Mouse (Mus musculus) forebrain, embryonic 14.5 days (tissue): Measurements from ENCODE around the gene Tcf7. TPM values are rescaled to one million over a fixed set of nuclear protein-coding genes. Genes with fewer than 3 reads are reported as not detected.

ENCODE experiments used
- ATAC-seq: fragments of 200-750 bp; cut with Nextera tagmentation; 2 replicates; pipeline ENCODE4 v1.8.0; 2017; ENCODE audit warnings: mild to moderate bottlenecking, moderate library complexity
- DNase-seq: peaks from one replicate; pipeline ENCODE4 v3.0.0-alpha.2; 2015; ENCODE audit warnings: low spot score
- H3K27ac ChIP-seq: fragments of 300-500 bp; sonication (generic); 2 replicates; pipeline ENCODE4 v1.5.1; 2014; ENCODE audit warnings: low read depth, mild to moderate bottlenecking, control low read depth, low read length, moderate library complexity
- H3K27me3 ChIP-seq: fragments of 300-500 bp; sonication (generic); replicated peaks from 2 replicates; pipeline ENCODE4 v1.6.1; 2014; ENCODE audit warnings: low read length, control low read depth, mixed read lengths; ENCODE audit not compliant: control insufficient read depth, insufficient read depth
- H3K36me3 ChIP-seq: fragments of 300-500 bp; sonication (generic); 2 replicates; pipeline ENCODE4 v1.6.1; 2014; ENCODE audit warnings: low read length, control low read depth; ENCODE audit not compliant: control insufficient read depth, insufficient read depth
- H3K4me1 ChIP-seq: fragments of 300-500 bp; sonication (generic); 2 replicates; pipeline ENCODE4 v1.6.1; 2014; ENCODE audit warnings: antibody characterized with exemption, low read length, control low read depth; ENCODE audit not compliant: control insufficient read depth, insufficient read depth
- H3K4me2 ChIP-seq: fragments of 300-500 bp; sonication (generic); 2 replicates; pipeline ENCODE4 v1.6.1; 2014; ENCODE audit warnings: mild to moderate bottlenecking, control low read depth, low read length
- H3K4me3 ChIP-seq: fragments of 300-500 bp; sonication (generic); 2 replicates; pipeline ENCODE4 v1.5.1; 2014; ENCODE audit warnings: low read depth, low read length, control low read depth
- H3K9ac ChIP-seq: fragments of 300-500 bp; sonication (generic); 2 replicates; pipeline ENCODE4 v1.6.1; 2014; ENCODE audit warnings: mild to moderate bottlenecking, low read length, control low read depth, moderate library complexity
- H3K9me3 ChIP-seq: fragments of 300-500 bp; sonication (generic); replicated peaks from 2 replicates; pipeline ENCODE4 v1.6.1; 2016; ENCODE audit warnings: low read length, control low read depth, mixed read lengths; ENCODE audit not compliant: control insufficient read depth
- WGBS: fragments of 180-500 bp; shearing (Covaris S2); extraction: QIAGEN DNeasy Blood & Tissue Kit; methylation state at CpG from one replicate; pipeline ENCODE4 v1.1.7; 2014; 5-methylcytosine and 5-hydroxymethylcytosine counted together
- polyA plus RNA-seq: library from polyadenylated mRNA; unstranded; fragments of >200 nt; fragmentation: Nextera tagmentation; extraction: Ambion mirVana; gene quantifications from 2 replicates; pipeline ENCODE4 v1.2.1, GENCODE M21; 2014

The Tcf7 gene
- 2.6 and 4.0 TPM in 2 replicates for polyA plus RNA-seq

GRCm38 (mm10) chr11:52282774-52283595 lies at the start of gene Tcf7:
Gene Tcf7 (minus strand): TSS chr11:52283014.
- Histone ChIP-seq H3K36me3 (no peaks in the 10 kb centered on the region), H3K4me2 (peak within 1 kb of the TSS; percentile 93), H3K4me3 (peak within 1 kb of the TSS; percentile 60), H3K27ac (no peak within 1 kb of the TSS), H3K9ac (peak within 1 kb of the TSS; percentile 69), H3K27me3 (peaks cover 22% of the 10 kb centered on the region; the same call in 1 of the 2 replicates), H3K9me3 (no peaks in the 10 kb centered on the region), H3K4me1 (peaks cover 11% of the 10 kb centered on the region; the same call in 1 of the 2 replicates)
- under 1% methylated on average over 68 of the region's 97 CpGs for WGBS
- DNase-seq (peak; percentile 66), ATAC-seq (peak; percentile 85)

DNA sequence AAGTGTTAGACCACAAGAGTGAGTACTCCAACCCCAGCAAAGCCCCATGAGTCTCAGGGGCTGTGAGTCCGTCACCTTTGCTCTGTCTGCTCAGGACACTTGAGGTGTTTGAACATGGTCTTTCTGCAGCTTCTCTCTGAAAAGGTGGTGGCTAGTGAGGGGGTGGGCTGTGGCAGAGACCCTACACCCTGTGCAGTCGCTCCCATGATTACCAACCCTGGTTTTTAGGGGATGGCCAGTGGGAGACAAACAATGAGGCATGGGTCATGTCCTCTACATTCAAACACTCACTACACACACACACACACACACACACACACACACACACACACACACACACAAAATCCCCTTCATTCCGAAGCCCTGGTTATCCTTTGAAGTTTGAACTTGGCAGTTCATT lies 44.5 kb upstream of the Tcf7 start:
- H3K9me3 ChIP-seq: no peaks in the 10 kb centered on the region
- no peaks in the 10 kb centered on the region for H3K36me3 ChIP-seq
- WGBS: 55% methylated on average over 3 of the region's 3 CpGs
- H3K9ac ChIP-seq: no peak overlapping the region
- no peaks in the 10 kb centered on the region for H3K27me3 ChIP-seq
- ATAC-seq (no peak), DNase-seq (no peak)
- H3K27ac ChIP-seq: no peak overlapping the region
- no peak overlapping the region for H3K4me2 ChIP-seq
- H3K4me1 ChIP-seq: no peaks in the 10 kb centered on the region
- no peak overlapping the region for H3K4me3 ChIP-seq

DNA sequence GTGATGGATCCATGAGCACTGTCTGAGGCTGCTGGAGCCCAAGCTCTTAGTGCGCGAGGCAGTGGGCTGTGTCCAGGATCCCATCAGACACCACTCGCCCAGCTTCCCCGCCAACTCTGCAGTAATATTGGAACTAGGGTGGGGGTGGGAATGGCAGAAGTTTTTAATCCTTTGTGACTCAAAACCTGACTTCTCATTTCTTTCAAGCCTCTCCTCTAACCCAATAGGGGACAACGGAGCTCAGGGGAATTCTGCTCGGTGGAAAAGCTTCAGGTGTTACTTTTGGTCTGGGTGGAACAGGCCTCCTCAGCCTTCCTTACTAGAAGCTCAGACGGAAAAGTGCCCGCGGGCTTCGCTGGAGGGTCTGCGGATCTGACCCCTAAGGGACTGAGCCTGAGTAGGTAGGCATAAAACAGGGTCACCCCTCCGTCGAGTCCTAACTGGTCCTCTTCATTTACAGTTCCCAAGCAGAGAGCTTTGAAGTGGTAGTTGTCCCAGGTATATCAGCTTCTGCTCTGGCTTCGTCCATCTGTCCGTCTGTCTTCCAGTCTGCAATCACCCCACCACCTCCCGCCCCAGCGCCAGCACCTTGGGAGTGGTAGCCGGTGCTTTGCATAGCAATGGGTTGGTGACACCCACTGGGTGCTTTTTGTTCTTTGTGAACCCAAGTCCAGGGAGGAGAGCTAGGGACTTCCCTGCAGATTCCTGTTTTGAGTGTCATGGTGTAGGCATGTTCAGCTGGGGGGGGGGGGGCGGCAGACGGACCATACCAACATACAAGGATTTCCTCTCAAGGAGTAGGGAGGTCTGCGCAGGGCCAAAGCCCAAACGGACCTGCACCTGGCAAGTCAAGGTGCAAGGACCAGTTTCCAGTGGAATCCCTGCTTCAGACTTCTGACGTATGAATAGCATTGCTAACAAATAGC lies 41.9 kb upstream of the Tcf7 start:
- Histone ChIP-seq H3K9me3 (no peaks in the 10 kb centered on the region), H3K27me3 (no peaks in the 10 kb centered on the region), H3K9ac (no peak overlapping the region), H3K4me1 (no peaks in the 10 kb centered on the region), H3K4me3 (no peak overlapping the region), H3K36me3 (no peaks in the 10 kb centered on the region), H3K27ac (no peak overlapping the region), H3K4me2 (no peak overlapping the region)
- no peak for DNase-seq
- WGBS: 59% methylated on average over 23 of the region's 23 CpGs
- no peak for ATAC-seq

- H3K4me1 ChIP-seq: no peaks in the 10 kb centered on the region
- H3K36me3 ChIP-seq: no peaks in the 10 kb centered on the region
- H3K9ac ChIP-seq: no peak overlapping the region
- no peak overlapping the region for H3K27ac ChIP-seq
- 65% methylated on average over 3 of the region's 3 CpGs for WGBS
- H3K4me3 ChIP-seq: no peak overlapping the region
- DNase-seq (no peak), ATAC-seq (no peak)
- H3K27me3 ChIP-seq: no peaks in the 10 kb centered on the region
- H3K4me2 ChIP-seq: no peak overlapping the region
- H3K9me3 ChIP-seq: no peaks in the 10 kb centered on the region
Observed at GRCm38 (mm10) chr11:52321540-52321939, 38.7 kb upstream of the Tcf7 start.

DNA sequence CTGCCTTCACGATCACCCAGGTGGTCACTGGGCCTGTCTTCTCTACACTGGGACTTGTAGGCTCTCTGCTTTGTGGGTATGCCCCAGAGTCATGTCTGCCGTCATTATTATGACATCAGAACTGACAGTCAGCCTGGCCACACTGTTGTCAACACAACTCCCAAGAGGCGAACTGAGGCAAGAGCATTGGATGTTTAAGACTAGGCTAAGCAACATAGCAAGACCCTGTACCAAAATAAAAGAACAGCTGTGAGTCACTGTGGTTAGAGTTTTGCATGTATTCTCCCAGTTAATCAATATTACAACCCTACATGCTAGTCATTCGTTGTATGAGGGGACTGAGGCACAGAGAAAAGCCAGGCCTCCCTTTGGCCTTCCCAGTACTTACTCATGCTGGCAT lies 37.7 kb upstream of the Tcf7 start:
- Histone ChIP-seq H3K36me3 (no peaks in the 10 kb centered on the region), H3K4me2 (no peak overlapping the region), H3K4me3 (no peak overlapping the region), H3K27ac (no peak overlapping the region), H3K4me1 (no peaks in the 10 kb centered on the region), H3K9ac (no peak overlapping the region), H3K9me3 (no peaks in the 10 kb centered on the region), H3K27me3 (no peaks in the 10 kb centered on the region)
- WGBS: 86% methylated on average over 4 of the region's 4 CpGs
- ATAC-seq (no peak), DNase-seq (no peak)

GRCm38 (mm10) chr11:52319664-52320063 lies 36.9 kb upstream of the Tcf7 start:
- Histone ChIP-seq H3K27ac (no peak overlapping the region), H3K9ac (no peak overlapping the region), H3K27me3 (no peaks in the 10 kb centered on the region), H3K4me2 (no peak overlapping the region), H3K9me3 (no peaks in the 10 kb centered on the region), H3K4me1 (no peaks in the 10 kb centered on the region), H3K4me3 (no peak overlapping the region), H3K36me3 (no peaks in the 10 kb centered on the region)
- ATAC-seq (no peak), DNase-seq (no peak)
- WGBS: 80% methylated on average over 4 of the region's 4 CpGs

GRCm38 (mm10) chr11:52318445-52318844 lies 35.6 kb upstream of the Tcf7 start:
- Histone ChIP-seq H3K4me2 (no peak overlapping the region), H3K27ac (no peak overlapping the region), H3K9me3 (no peaks in the 10 kb centered on the region), H3K4me1 (no peaks in the 10 kb centered on the region), H3K4me3 (no peak overlapping the region), H3K27me3 (no peaks in the 10 kb centered on the region), H3K9ac (no peak overlapping the region), H3K36me3 (no peaks in the 10 kb centered on the region)
- DNase-seq (no peak), ATAC-seq (no peak)
- 74% methylated on average over 13 of the region's 13 CpGs for WGBS

DNA sequence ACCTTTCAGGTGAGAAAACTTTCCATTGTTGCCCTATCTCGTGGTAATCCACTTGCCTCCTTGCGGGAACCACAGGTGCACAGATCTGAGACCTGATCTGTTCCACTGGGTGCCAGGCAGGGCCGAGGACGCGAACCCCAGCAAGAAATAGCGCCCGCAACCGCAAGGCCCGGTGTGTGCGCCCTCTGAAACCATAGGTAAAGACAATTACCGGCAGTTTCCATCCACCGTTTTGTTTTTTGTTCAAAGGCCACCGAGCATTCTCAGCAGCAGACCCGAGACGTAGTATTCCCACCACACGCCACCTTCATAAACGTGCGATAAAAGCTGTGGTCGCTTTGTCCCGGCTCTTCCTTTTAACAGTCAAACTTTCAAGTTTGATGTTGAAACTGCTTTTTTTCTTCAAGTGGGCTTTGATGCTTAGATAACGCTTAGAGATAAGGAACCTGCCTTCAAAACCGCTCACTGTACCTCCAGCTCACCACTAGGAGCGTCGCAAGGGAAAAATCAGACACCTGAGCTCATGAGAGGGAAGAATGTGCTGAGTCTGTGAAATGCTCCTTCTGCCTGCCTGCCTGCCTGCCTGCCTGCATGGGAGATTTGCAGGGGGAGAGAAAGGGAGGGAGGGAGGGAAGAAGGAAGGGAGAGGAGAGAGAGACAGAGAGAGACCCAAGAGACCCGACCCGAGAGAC lies 31.4 kb upstream of the Tcf7 start:
- WGBS: 19% methylated on average over 26 of the region's 26 CpGs
- H3K9ac ChIP-seq: no peak overlapping the region
- no peak overlapping the region for H3K4me3 ChIP-seq
- 0 out of 2 replicates have a peak overlapping the region, but pooled peaks have one; percentile 4 for H3K4me2 ChIP-seq
- no peaks in the 10 kb centered on the region for H3K36me3 ChIP-seq
- H3K4me1 ChIP-seq: no peaks in the 10 kb centered on the region
- ATAC-seq (no peak), DNase-seq (peak; percentile 53)
- H3K27ac ChIP-seq: no peak overlapping the region
- no peaks in the 10 kb centered on the region for H3K9me3 ChIP-seq
- H3K27me3 ChIP-seq: no peaks in the 10 kb centered on the region
